Mouse (Mus musculus) hindbrain, embryonic 14.5 days (tissue): ENCODE results near the gene Rnase11. TPM values are rescaled to one million over a fixed set of nuclear protein-coding genes. Genes with fewer than 3 reads are reported as not detected.

Experiments used
- ATAC-seq: fragments of 200-750 bp; cut with Nextera tagmentation; 2 replicates; pipeline ENCODE4 v1.8.0; 2017; ENCODE audit warnings: moderate number of reproducible peaks, mild to moderate bottlenecking, moderate TSS enrichment, moderate library complexity; ENCODE audit not compliant: low FRiP score
- DNase-seq: peaks from one replicate; pipeline ENCODE4 v3.0.0-alpha.2; 2015; ENCODE audit warnings: low spot score
- H3K27ac ChIP-seq: fragments of 300-500 bp; sonication (generic); 2 replicates; pipeline ENCODE4 v1.5.1; 2014; ENCODE audit warnings: mild to moderate bottlenecking, moderate library complexity
- H3K27me3 ChIP-seq: fragments of 300-500 bp; sonication (generic); 2 replicates; pipeline ENCODE4 v1.6.1; 2014; ENCODE audit warnings: mild to moderate bottlenecking, low read length, mixed read lengths; ENCODE audit not compliant: control insufficient read depth, insufficient read depth
- H3K36me3 ChIP-seq: fragments of 300-500 bp; sonication (generic); replicated peaks from 2 replicates; pipeline ENCODE4 v1.6.1; 2014; ENCODE audit not compliant: control insufficient read depth, insufficient read depth
- H3K4me1 ChIP-seq: fragments of 300-500 bp; sonication (generic); replicated peaks from 2 replicates; pipeline ENCODE4 v1.6.1; 2014; ENCODE audit warnings: antibody characterized with exemption, low read length, mixed read lengths; ENCODE audit not compliant: control insufficient read depth, insufficient read depth
- H3K4me2 ChIP-seq: fragments of 300-500 bp; sonication (generic); replicated peaks from 2 replicates; pipeline ENCODE4 v1.6.1; 2014; ENCODE audit warnings: mild to moderate bottlenecking, moderate library complexity
- H3K4me3 ChIP-seq: fragments of 300-500 bp; sonication (generic); replicated peaks from 2 replicates; pipeline ENCODE4 v1.5.1; 2014; ENCODE audit warnings: mild to moderate bottlenecking, low read length
- H3K9ac ChIP-seq: fragments of 300-500 bp; sonication (generic); 2 replicates; pipeline ENCODE4 v1.6.1; 2014
- H3K9me3 ChIP-seq: fragments of 300-500 bp; sonication (generic); 2 replicates; pipeline ENCODE4 v1.6.1; 2016; ENCODE audit warnings: low read length; ENCODE audit not compliant: control insufficient read depth
- WGBS: fragments of 180-500 bp; shearing (Covaris S2); extraction: QIAGEN DNeasy Blood & Tissue Kit; methylation state at CpG from one replicate; pipeline ENCODE4 v1.1.7; 2014; 5-methylcytosine and 5-hydroxymethylcytosine counted together
- polyA plus RNA-seq: library from polyadenylated mRNA; unstranded; fragments of >200 nt; fragmentation: Nextera tagmentation; extraction: Ambion mirVana; gene quantifications from 2 replicates; pipeline ENCODE4 v1.2.1, GENCODE M21; 2014

The Rnase11 gene
- polyA plus RNA-seq, 1 experiment from 2014 or later: not detected

DNA sequence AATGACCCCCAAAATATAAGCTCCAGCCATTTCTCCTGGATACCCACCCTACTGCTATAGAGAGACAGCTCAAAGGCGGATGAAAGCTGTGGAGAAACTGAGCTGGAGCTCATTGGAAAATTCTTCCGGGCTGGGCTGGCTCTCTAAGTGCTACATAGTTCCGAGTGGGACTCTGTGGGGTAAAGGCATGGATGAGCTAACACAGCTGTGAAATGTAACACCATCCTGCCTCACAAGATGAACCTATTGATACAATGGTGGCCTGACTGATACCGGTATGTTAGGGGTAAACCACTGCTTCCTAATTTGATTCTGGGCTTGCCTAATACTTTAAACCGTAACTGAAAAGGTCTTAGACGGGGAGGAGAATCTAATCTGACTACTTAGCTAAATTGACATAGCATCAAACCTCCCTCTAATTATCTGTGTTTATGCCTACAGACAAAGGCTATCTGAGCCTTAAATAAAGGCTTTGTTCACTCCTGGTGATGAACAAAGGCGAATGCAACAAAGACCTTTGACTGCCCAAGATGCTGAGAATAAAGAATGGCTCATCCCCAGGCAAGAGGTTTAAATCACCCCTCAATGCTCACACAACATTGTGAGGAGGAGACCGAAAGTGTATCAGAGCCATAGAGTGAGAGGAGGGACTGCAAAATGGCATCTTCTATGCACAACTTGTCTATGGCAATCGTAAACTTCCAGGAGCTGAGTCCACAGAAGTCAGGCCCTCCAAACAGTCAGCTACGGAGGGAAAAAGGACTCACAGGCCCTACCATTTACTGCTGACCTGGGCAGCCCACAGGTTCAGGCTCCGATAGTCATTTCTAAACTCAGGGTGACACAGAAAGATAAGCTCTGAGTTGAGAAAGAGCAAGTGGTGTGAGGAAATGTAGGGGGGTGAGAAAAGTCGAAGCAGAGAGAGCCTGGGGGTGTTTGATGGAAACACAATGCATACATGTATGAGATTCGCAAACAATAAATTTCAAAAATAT lies 4.6 kb upstream of the Rnase11 start:
- H3K4me1 ChIP-seq: no peaks in the 10 kb centered on the region
- H3K9ac ChIP-seq: no peak overlapping the region
- no peak for DNase-seq
- no peak overlapping the region for H3K4me3 ChIP-seq
- 31% methylated on average over 13 of the region's 13 CpGs for WGBS
- no peaks in the 10 kb centered on the region for H3K27me3 ChIP-seq
- no peaks in the 10 kb centered on the region for H3K9me3 ChIP-seq
- no peak for ATAC-seq
- no peak overlapping the region for H3K27ac ChIP-seq
- no peak overlapping the region for H3K4me2 ChIP-seq
- no peaks in the 10 kb centered on the region for H3K36me3 ChIP-seq

DNA sequence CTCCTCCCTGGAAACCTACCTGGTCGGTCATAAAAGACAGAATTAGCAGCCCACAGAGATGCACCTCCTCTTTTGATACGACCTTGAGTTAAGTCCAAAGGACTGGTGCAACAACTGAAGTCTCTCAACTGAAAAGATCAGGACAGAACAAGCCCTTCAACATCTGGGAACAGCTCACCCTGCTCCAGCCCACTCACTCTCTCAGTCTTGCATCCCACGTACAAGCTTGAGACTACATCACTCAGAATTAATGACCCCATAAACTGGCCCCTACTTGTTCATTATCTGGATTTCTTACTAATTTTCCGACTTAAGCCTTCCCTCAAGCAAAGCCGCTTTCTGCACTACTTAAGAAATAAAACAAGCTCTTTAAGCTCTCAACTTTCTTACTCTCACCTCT lies 3.2 kb upstream of the Rnase11 start:
- no peaks in the 10 kb centered on the region for H3K27me3 ChIP-seq
- H3K4me3 ChIP-seq: no peak overlapping the region
- H3K4me2 ChIP-seq: no peak overlapping the region
- H3K36me3 ChIP-seq: no peaks in the 10 kb centered on the region
- DNase-seq (no peak), ATAC-seq (no peak)
- no peak overlapping the region for H3K27ac ChIP-seq
- 76% methylated on average over 5 of the region's 5 CpGs for WGBS
- no peak overlapping the region for H3K9ac ChIP-seq
- H3K4me1 ChIP-seq: no peaks in the 10 kb centered on the region
- H3K9me3 ChIP-seq: no peaks in the 10 kb centered on the region

DNA sequence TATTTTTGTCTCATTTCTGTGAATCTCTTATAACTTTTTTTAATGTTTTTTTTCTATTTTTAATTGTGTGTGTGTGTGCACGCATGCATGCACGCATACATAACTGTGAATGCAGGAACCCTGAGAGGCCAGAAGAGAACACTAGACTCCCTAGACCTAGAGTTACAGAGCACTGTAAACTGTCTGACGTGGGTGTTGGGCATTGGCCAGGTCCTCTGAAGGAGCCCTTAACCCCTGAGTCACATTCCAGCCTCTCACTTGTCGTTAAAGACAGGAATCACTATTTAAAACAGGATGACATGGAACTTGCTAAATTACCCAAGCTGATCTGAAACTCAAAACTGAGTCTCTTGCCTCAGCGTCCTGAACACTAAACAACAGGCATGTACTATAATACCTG lies 2.0 kb upstream of the Rnase11 start:
- no peak for DNase-seq
- Histone ChIP-seq H3K4me1 (no peaks in the 10 kb centered on the region), H3K27ac (no peak overlapping the region), H3K4me3 (no peak overlapping the region), H3K4me2 (no peak overlapping the region), H3K36me3 (no peaks in the 10 kb centered on the region), H3K9ac (no peak overlapping the region), H3K27me3 (no peaks in the 10 kb centered on the region), H3K9me3 (no peaks in the 10 kb centered on the region)
- 69% methylated on average over 5 of the region's 5 CpGs for WGBS
- ATAC-seq: no peak

DNA sequence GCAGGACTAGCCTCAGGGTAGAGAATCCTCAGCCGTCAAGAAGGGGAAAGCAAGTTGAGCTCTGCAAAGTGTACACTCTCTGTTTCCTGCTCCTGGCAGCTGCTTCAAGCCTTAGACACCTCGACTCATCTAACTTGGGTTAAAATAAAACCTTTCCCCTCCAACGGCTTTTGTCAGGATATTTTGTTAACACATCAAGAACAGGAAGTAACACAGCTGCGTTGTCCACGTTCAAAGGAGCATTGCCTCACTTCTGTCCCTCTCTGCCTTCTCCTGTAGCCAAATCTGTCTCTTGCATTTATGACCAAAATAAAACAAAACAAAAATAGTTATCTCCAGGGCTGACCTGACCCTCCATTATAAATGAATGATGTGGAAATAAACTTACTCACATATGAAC lies 2.1 kb downstream of the Rnase11 start:
- Histone ChIP-seq H3K9me3 (no peaks in the 10 kb centered on the region), H3K9ac (no peak overlapping the region), H3K27ac (no peak overlapping the region), H3K4me2 (no peak overlapping the region), H3K36me3 (no peaks in the 10 kb centered on the region), H3K27me3 (no peaks in the 10 kb centered on the region), H3K4me1 (no peaks in the 10 kb centered on the region), H3K4me3 (no peak overlapping the region)
- no peak for ATAC-seq
- no peak for DNase-seq
- 82% methylated on average over 5 of the region's 5 CpGs for WGBS

DNA sequence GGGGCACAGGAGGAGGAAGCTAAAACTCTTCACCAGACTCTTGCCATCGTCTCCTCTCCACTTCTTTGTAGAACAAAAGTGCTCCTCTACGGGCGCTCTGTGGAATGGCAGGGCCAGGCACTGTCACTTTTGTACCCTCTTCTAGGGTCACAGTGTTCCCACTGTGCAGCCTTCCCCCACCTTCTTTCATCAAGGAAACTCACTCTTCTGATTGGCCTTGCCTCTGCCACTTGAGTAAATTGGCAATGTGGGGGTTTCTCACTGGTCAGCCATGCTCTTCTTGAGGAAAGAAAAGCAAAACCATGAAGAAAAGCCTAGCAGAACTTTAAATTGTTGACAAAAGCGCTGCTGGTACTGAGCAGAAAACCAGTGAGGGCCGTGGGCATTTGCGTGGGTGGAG lies 8.2 kb downstream of the Rnase11 start, which contains the start of gene Rnase9:
Gene Rnase9 (minus strand): TSS at position 101 of the 400 bp plus-strand sequence.
- Histone ChIP-seq H3K27me3 (no peaks in the 10 kb centered on the region), H3K36me3 (no peaks in the 10 kb centered on the region), H3K4me2 (no peak within 1 kb of the TSS), H3K27ac (no peak within 1 kb of the TSS), H3K4me1 (no peaks in the 10 kb centered on the region), H3K9me3 (no peaks in the 10 kb centered on the region), H3K4me3 (no peak within 1 kb of the TSS), H3K9ac (no peak within 1 kb of the TSS)
- 66% methylated on average over 6 of the region's 6 CpGs for WGBS
- DNase-seq: no peak
- ATAC-seq: no peak

DNA sequence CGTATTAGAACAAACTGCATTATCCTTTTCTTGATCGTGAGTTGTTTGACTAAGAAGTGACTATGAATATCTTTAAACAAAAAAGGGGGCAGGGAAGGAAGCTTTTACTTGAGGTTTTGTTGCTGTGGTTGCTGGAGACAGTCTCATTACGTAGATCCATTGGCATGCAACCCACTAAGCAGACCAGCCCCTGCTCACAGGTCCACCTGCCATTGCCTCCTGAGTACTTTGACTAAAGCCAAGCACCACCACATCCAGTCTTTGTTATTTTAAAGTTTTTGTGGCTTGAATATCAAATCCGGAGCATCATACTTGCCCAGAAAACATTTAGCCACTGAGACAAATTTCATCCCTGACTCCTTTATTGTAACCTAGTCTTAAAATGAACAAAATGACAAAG lies 13.7 kb downstream of the Rnase11 start:
- peaks cover 4% of the 10 kb centered on the region; the same call in 1 of the 2 replicates for H3K9me3 ChIP-seq
- WGBS: 84% methylated on average over 4 of the region's 4 CpGs

DNA sequence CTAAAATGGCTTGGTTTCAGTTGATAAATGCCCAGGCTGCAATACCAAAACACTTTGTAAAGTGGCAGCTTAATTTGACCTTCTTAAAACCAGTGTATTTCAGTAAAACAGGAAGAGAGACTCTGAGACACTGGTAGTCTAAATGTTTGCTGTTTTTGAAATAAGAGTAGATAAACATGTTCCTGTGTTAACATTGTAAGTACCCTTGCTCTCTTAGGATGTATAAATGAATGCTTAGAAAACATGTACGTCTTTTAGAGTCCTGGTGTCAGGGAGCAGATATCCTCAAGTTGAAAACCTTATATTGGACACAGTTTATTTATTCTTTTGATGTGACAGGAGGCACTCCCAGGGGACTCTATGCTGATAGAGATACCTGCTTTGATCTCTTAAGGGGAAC lies 14.8 kb downstream of the Rnase11 start:
- ATAC-seq: no peak

More for the DNA sequence above, 13.7 kb downstream of the Rnase11 start:
- Histone ChIP-seq H3K36me3 (no peaks in the 10 kb centered on the region), H3K9ac (no peak overlapping the region), H3K4me2 (no peak overlapping the region), H3K27ac (no peak overlapping the region), H3K4me3 (no peak overlapping the region), H3K27me3 (no peaks in the 10 kb centered on the region), H3K4me1 (no peaks in the 10 kb centered on the region)
- ATAC-seq (no peak), DNase-seq (no peak)

DNA sequence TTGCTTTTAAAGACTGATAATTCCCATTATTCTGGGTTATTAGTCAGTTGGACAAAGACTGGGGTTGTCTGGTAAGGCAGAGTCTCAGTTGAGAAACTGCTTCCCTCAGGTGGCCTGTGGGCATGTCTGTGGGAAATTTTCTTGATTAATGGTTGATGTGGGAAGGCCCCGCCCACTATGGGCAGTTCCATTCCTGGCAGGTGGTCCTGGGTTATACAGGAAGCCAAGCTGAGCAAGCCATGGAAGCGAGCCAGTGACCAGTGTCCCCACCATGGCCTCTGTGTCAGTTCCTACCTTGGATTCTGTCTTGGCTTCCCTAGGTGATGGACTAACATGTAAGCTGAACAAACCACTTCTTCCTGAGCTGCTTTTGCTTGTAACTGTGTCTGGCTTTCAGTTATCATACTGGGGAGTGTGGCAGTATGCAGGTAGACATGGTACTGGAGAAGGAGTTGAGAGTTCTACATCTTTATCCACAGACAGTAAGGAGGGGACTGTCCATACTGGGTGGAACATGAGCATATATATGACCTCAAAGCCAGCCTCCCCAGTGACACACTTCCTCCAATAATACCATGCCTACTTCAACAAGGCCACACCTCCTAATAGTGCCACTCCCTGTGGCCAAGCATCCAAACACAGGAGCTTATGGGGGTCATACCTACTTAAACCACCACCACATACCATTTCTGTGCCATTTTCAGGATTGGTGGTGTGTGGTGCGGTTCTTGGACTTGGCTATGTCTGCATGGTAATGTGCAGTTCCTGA lies 22.4 kb downstream of the Rnase11 start:
- no peaks in the 10 kb centered on the region for H3K27me3 ChIP-seq
- H3K27ac ChIP-seq: no peak overlapping the region
- DNase-seq: no peak
- H3K4me1 ChIP-seq: no peaks in the 10 kb centered on the region
- no peak for ATAC-seq
- no peak overlapping the region for H3K4me2 ChIP-seq
- H3K9me3 ChIP-seq: peaks cover 4% of the 10 kb centered on the region; the same call in 1 of the 2 replicates
- no peak overlapping the region for H3K9ac ChIP-seq
- no peak overlapping the region for H3K4me3 ChIP-seq
- H3K36me3 ChIP-seq: no peaks in the 10 kb centered on the region
- 62% methylated on average over 3 of the region's 3 CpGs for WGBS

More for the DNA sequence above, 14.8 kb downstream of the Rnase11 start:
- H3K9me3 ChIP-seq: peaks cover 4% of the 10 kb centered on the region; the same call in 1 of the 2 replicates
- H3K9ac ChIP-seq: no peak overlapping the region
- no peaks in the 10 kb centered on the region for H3K27me3 ChIP-seq
- no peak overlapping the region for H3K4me2 ChIP-seq
- DNase-seq: no peak
- no peaks in the 10 kb centered on the region for H3K4me1 ChIP-seq
- WGBS: 49% methylated on average over 1 of the region's 1 CpGs
- H3K27ac ChIP-seq: no peak overlapping the region
- no peak overlapping the region for H3K4me3 ChIP-seq
- H3K36me3 ChIP-seq: no peaks in the 10 kb centered on the region
